ENCODE assay signal across 18 mouse cellular contexts in the genomic region with DNA sequence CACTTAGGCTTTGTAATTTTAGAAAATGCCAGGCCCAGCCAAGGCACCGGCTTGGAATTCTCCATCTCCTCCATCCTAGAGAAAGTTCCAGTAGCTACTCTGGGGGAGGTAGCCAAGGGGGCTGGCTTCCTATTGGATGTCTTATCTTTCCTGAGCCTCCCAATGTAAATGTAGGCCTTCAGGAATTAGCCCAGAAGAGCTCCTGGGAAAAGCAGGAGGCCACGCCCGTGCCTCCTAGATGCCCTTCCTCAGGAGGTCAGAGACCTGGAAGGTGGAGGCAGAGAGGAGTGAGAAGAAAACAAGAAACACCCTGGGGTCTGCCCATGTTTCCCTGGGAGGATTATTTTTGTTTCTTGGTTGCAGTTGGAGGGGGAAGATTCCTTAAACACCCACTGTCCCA. TPM values are rescaled to one million over a fixed set of nuclear protein-coding genes. Genes with fewer than 3 reads are reported as not detected.
"Had no signal": no experiment of that assay in that cellular context is flagged by ENCODE, and none has a peak within 500 bp of the region (broad histone marks: within the 10 kb centered on the region; RNA-seq: fewer than 3 reads in every experiment).

No protein-coding gene starts in this region.

- H3K9ac ChIP-seq: limb, embryonic 13.5 days; lung, embryonic 15.5 days; midbrain, embryonic 12.5 days; midbrain, embryonic 15.5 days; neural tube, embryonic 12.5 days; neural tube, embryonic 15.5 days had no signal

- H3K27ac ChIP-seq: kidney, postnatal 0 days; limb, embryonic 10.5 days; limb, embryonic 13.5 days; lung, embryonic 15.5 days; macrophage; midbrain, embryonic 12.5 days; midbrain, embryonic 15.5 days; neural tube, embryonic 12.5 days; neural tube, embryonic 15.5 days had no signal

- DNase-seq: kidney, adult 2 months; kidney, postnatal 36 days; lung, adult 18-20 months; lung, postnatal 14 days; retina, postnatal 1 day; right cerebral cortex, postnatal 25 days; thymus, adult 18-20 months; thymus, postnatal 4 days had no signal

- H3K4me1 ChIP-seq: midbrain, embryonic 12.5 days; midbrain, embryonic 15.5 days; neural tube, embryonic 12.5 days; neural tube, embryonic 15.5 days had no signal

- H3K4me2 ChIP-seq: limb, embryonic 13.5 days; lung, embryonic 15.5 days; midbrain, embryonic 12.5 days; midbrain, embryonic 15.5 days; neural tube, embryonic 12.5 days; neural tube, embryonic 15.5 days had no signal

- H3K27me3 ChIP-seq: limb, embryonic 13.5 days; lung, embryonic 15.5 days; midbrain, embryonic 12.5 days; midbrain, embryonic 15.5 days; neural tube, embryonic 12.5 days; neural tube, embryonic 15.5 days had no signal

- ATAC-seq: intestine, postnatal 0 days; midbrain, embryonic 15.5 days had no signal

- H3K9me3 ChIP-seq: limb, embryonic 10.5 days; limb, embryonic 13.5 days; lung, embryonic 15.5 days; midbrain, embryonic 12.5 days; midbrain, embryonic 15.5 days; neural tube, embryonic 12.5 days; neural tube, embryonic 15.5 days had no signal

- H3K4me3 ChIP-seq: limb, embryonic 10.5 days; limb, embryonic 13.5 days; lung, embryonic 15.5 days; midbrain, embryonic 12.5 days; midbrain, embryonic 15.5 days; neural tube, embryonic 12.5 days; neural tube, embryonic 15.5 days had no signal

- H3K36me3 ChIP-seq: midbrain, embryonic 15.5 days; neural tube, embryonic 15.5 days had no signal

RNA-seq across cellular contexts. Expression of a gene that starts 54.0 kb away (rescaled TPM):
- polyA plus RNA-seq: macrophage had no signal
